Mouse (Mus musculus) left cerebral cortex, adult 9 months (tissue): Measurements from ENCODE around the gene Nkx2-2.
"Not testable (repeated sequence)": the region's sequence is repeated elsewhere in the genome, so short reads cannot be mapped to it uniquely, and the experiment has no call there.

Experiments used
- DNase-seq, 2 experiments: peaks; one replicate each; pipeline ENCODE4 v3.0.0; 2022; ENCODE audit warnings: low spot score in 2 of 2

The Nkx2-2 gene

DNA sequence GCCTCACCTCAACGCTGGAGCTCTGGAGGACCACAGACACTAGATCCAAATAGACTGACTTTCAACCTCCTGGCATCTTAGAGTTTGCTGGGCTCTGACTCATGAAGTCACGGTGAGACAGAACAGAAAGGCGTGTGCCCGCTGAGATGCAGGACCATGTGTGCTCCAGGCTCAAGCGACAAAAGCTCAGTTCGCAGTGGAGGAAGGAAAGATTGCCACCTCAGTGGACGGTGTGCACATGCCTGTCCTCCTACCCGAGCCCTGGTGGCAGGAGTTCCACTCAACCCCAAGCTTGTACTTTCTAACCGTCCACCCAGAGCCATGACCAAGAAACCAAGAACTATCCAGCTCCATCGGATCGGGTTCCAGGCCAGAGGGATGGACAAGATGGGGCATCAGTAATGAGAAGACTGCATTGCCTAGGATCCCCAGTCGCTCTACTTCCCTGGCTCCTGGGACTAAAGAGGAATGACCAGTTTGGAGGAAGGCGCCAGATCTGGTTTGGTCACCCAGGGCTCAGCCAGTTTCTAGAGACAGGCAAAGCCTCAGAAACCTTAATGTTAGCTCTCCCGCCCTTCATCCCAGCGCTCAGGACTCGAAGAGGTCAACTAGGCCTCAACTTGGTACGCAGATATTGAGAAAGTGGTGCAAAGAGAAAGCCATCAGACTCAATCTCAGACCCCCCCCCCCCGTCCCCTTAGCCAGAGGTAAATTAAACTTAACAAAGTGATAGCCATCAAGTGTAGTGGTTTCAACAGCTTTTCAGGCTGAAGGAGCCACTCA is 11.9 kb downstream of the Nkx2-2 start:
- no peak for DNase-seq

DNA sequence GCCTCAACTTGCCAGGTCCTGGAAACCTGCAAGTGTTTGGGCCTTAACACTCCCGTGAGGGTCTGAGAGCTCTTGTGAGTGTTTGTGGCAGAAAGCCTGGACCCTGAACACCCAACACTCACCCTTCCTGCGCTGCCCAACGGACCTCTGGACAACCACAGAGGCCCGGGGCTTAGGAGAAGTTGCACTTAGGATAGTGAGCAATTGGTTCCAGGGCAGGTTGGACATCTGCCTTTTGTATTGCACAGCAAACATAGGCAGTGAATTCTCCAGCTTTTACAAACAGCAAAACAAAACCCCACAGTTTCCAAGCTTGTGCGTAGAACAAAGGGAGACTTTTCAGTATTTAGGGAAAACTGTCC is 12.8 kb downstream of the Nkx2-2 start:
- DNase-seq = no peak

DNA sequence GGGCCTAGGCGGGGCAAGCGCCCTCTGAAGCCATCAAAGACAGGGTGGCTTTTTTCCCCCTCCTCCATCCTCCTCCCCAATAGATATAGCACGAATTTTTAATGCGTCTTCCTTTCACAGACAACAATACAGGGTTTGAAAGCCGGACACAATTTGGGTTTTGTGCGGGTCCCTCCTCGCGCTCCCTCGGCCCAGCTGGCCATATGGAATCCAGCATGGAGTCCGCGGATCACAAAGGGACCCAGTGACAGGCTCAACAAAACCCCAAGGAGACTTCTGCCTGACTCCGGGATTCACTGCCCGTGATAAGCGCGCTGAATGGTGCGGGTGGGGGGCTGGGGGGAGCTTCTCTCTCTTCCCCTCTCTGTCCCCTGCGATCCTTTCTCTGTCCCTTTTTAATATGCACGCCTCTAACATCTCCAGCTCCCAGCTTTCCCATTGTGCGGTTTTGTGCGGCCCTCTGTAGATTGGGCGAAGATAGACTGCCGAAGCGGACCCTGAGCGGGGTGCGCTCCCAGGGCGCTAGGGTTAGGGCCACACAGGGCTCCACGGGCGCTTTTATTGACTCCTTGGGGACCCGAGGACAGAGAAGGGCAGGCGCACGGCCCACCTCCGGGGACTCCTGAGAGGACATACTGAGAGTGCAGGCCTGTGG is 13.3 kb downstream of the Nkx2-2 start:
- peak; percentile 50 to 70 for DNase-seq

DNA sequence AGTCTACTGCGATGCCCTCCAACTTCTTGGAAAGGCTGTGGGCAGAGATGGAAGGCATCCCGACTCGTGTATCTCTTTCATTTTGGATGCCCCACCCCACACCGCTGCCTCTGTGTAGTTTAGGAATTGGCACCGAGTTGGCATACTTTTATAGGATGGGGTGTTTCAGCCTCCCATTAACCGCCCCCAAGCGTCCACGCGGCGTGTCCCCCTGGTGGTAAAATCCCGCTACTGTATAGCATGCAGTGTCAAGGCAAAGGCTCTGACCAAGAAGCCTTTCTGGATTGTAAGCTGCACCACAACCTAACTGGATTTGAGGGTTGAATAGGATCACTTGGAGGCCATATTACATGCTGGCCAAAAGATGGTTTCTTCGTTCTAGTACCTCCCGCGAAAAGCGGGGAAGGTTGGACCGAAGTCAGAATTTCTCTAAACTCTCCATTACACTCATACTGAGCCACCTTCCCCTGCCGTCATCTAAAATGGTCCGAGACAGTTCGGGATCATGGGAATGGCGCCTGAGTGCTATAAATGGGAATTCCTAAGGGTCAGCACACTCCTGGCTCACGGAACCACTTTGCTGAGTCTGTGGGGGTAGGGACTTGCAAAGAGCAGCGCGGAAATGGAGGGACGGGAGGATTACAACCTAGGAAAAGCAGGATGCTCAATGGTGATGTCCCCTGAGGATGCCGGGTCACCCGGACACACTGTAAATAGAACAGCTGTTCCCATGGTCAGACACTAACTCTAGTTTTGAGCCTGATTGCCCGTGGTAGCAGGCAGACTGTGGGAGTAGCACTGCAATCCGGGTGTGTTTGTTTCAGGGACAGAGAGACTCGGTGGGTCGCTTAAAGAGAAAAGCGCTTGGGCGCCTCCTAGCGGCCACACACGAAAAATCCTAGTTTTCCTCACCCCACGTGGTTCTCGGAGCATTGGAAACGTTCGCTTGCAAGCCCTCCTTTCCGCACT is 15.7 kb downstream of the Nkx2-2 start:
- DNase-seq = peak in 1 of 2 experiments; percentile 75

DNA sequence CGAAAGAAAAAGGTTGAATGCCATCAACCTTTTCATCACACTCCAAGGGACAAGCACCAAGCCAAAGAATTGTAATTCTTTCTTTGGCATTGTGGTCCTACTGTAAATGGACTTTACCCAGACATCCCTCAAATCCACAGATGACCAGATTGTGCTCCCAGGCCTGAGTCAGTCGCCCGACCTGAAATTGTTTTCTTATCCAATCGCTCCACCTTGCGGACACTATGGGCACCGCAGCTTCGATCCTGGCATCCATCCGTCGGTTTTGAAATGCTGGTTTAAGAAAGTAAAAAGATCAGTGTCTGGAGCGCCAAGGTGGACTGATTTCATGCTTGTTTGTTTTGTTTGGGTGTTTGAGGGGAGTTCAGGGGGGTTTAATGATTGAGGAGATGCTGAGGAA is 16.4 kb downstream of the Nkx2-2 start:
- peak in 1 of 2 experiments; percentile 92 for DNase-seq

DNA sequence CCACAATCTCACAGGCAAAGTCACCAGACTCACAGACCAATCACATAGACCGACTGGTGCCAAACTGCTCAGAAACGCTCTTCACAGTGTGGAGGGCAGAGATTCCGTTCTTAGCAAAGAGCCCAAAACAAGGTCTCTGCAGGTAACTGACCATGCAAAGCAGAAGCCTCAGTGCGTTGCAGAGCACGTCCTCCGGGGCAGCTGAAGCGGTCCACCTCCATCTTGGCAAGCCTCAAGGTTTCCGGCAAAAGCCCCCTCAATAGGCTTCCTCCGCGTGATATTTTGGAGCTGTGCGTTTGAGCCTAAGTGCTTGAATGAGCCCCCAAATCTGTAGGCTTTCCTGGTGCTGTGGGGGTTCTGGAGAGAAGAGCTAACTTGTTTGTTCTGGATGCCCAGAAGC is 18.7 kb downstream of the Nkx2-2 start:
- DNase-seq = no peak

DNA sequence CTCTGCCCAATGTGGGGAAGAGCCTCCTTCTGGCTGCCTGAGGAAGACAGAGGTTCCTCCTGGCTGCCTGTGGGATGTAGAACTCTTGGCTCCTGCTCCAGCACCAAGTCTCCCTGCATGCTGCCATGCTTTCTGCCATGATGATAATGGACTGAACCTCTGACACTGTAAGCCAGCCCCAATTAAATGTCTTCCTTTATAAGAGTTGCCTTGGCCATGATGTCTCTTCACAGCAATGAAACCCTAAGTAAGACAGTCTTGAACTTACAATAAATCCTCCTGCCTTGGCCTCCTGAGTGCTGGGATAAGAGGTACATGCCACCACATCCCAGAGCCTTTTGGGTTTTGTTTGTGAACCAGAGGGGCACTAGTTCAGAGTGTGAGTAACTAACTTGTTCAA is 20.3 kb downstream of the Nkx2-2 start:
- no peak for DNase-seq

DNA sequence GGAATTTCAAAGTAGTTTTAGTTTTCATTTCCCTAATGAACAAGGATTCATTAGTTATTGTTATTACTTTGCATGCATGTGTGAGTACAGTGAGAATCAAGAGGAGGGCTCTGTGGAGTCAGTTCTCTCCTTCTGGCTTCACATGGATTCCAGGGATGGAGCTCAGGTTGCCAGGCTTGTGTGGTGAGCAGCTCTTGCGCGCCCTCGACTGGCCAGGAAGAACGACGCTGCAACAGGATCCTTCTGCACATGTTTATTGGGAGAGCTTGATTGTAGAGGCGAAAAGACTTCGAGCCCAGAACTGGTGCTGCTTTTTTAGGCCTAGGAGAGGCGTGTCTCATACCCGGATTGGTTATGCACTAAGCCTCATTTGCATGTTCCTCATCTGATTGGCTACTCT is 23.5 kb downstream of the Nkx2-2 start:
- DNase-seq = not testable (repeated sequence)

DNA sequence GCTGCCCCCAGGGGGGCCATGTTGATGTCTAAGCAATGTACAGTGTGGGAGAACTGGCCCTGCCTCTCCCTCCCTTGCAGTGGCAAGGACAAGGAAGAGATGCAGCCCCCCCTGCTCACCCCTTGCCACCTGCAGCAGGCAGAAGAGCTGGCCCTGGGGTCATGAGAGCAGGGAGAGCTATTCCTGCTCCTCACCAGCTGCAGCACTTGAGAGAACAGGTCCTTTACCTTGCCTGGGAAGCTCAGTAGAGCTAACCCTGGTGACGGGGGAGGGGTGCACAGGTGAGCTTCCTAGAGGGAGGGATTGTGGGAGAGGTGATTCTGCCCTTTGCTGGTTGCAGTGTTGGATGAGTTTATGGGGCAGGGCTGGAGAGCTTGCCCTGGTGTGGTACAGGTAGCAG is 28.2 kb downstream of the Nkx2-2 start:
- no peak for DNase-seq

DNA sequence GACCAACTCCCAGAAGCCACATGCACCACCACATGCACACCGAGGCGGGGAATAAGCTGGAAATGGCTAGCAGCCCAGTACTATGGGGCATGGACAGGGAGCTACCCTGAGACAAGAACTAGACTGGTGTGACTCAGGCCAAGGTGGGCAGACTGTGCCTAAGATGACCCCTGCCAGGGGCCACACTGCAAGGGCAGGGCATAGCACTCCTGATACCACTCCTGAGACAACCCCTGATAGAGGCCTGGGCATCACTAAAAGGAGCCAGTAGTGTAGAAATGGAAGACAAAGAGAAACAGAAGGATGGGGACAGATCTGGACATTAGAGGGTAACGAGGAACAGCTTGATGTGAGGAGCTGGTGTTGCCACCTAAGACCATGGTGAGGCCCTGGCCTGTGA is 28.7 kb downstream of the Nkx2-2 start:
- DNase-seq = no peak

DNA sequence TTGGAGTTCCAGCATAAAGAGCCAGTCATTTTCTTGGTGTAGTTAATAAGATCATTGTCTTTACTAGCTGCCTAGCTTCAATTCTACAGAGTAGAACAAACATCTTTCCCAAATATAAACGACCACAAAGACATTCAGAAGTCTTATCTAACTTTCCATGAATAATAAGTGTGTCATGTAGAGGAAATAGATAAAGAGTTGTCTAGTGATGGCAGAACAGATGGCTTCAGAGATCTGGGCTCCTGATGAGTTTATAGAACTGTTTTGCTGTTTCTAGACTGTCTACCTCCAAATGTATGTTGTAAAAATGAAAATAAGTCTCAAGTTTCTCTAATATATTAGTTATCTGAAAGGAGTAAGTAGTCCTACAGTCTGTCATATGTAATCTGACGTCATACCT is 41.5 kb downstream of the Nkx2-2 start:
- no peak for DNase-seq
